Mouse (Mus musculus) adrenal gland, postnatal 36 days (tissue): ENCODE results near the gene Tpcn2. TPM values are rescaled to one million over a fixed set of nuclear protein-coding genes. Genes with fewer than 3 reads are reported as not detected.

Source experiments
- DNase-seq, 2 experiments: peaks; one replicate each; pipeline ENCODE4 v3.0.0; 2021; ENCODE audit warnings: mixed read lengths in 1 of 2
- total RNA-seq, 2 experiments: library from RNA; stranded (reverse); gene quantifications; 2 replicates each; pipeline ENCODE4 v1.2.3; 2021

Gene Tpcn2
- total RNA-seq, 2 experiments from 2014 or later, result 10.2 to 16.1 TPM

DNA sequence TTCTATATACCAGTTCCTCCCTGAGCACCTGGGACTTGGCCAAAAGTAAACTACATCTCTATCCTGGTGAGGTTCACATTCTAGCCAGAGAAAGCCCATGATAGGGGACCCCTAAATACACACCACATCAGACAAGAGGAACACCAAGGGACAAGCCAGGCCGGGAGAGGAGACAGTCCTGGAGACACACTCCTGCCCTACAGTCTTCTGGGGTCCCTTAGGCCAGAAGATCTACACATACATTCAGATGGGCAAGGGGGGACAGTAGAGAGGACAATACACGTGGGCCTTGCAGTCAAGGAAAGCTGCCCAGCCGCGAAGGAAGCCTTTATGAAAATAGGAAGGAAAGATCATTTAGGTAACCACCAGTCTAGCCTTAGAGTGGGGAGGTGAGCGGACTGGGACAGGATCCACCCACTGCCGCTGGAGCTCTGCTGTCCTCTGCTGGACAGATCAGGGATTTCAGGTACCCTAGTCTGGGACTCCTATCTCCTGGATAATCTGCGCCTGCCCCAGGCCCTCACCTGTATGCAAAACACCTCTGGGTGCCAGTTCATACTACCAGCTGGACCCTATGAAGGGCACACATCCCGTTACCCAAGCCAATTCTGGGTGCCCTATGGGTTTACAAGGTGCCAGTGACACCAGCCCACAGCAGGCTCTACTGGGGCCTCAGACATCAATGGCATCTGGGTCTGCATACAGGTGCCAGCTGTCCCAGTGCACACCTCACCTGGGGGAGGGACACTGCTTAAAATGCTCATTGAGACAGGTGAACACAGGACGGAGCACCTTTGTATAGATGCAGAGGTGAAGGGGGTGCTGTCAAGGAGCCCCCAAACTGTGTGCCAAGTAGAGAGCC, 40.7 kb downstream of the Tpcn2 start:
- DNase-seq, result peak; percentile 81 to 88

DNA sequence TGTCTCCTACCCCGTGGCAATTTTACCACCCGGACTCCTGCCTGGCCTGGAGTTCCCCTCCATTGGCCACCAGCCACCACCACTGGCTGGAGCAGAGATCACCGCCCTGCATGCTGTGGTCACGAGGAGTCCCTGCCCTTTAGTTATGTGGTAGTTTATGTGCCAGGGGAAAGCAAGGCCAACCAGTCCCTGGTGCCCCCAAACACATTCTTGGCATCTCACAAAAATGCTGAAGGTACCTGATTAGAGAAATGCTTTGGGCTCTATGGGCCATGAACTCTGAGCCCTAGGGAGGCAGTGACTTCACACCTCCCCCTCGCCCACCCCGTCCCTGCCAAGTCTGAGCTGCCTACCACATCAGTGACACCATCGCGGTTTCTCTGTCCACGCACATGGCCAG, 41.8 kb downstream of the Tpcn2 start:
- no peak for DNase-seq

GRCm38 (mm10) chr7:145240929-145241328, 42.9 kb downstream of the Tpcn2 start:
- DNase-seq, result no peak

GRCm38 (mm10) chr7:145239736-145240505, 43.9 kb downstream of the Tpcn2 start:
- no peak for DNase-seq

DNA sequence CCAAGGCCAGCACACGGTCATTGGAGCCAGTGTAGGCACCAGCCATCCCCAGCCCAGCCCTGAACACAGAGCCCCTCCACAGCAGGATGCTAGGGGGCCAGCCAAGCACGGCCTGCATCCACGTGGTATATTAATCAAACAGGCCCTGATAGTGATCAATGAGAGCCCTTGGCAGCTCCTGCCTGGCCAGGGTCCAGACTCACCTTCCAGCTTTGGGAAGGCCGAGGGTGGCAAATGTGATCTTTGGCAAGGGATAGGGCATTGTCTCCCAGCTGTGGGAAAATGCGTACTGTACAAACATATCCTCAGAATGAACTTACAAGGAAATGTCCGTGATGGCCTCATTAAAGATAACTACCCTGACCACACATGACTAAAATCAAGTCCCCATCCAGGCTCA, 44.7 kb downstream of the Tpcn2 start:
- no peak for DNase-seq

DNA sequence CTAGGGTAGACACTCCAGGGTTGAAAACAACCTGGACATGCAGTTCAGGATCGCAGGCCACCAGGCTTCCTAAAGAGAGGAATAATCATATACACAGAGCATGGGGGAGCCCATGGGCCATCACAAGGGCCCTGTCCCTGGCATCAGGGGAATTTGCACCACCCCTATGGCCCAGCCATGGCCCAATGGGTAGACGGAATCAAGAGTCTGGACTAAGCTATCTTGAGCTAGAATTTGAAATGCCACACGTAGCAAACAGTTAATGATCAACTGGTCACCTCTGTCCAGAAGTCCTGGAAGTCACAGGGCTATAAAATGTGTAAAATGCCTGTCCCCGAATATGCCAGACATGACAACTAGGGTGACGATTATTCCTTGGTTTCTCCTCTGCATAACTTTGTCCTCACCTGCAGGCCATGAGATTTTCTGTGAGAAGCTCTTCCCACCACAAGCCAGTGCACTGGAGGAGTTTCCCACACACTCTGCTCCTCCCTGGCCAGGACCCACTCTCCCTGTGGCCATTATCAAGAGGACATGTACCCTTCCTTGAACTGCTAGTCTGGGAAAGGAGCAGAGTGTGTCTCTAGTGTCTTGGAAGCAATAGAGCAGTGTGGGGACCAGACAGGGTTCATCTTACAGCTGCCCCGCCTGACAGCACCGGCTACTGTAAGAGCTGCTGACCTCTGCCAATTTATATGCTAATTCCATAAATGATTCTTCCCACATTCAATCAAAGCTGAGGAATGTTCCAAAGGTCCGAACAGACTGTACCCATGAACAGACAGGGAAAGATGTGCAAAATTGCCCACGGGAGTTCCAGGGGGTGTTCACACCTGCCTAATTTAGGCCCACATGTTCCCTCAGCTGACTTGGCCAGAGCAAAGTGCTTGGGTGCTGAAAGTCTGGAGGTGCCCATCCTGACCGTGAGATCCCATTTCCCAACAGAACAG, 48.7 kb downstream of the Tpcn2 start:
- no peak for DNase-seq

- peak in 1 of 2 experiments; percentile 45 for DNase-seq
These were observed 52.2 kb downstream of the Tpcn2 start for GRCm38 (mm10) chr7:145231659-145232058.

GRCm38 (mm10) chr7:145226641-145227040, 57.2 kb downstream of the Tpcn2 start:
- no peak for DNase-seq

DNA sequence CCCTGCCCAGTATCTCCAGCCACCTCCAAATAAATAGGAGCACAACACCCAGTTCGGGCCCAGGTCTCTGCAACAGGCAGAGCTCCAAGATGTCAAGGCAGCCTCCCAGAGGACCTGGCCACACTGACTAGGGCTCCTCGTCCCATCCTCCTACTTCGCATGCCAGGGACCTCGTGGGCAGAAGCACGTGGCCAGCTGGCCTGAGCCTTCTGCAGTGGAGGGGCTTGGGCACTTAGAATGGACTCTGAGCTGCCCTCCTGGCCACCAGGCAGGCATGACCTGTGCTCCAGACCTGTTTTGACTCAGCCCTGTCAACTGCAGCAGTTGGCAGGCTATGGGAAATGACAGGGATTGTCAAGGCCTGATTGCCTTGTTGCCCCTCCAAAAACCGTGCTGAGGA, 58.2 kb downstream of the Tpcn2 start:
- no peak for DNase-seq

DNA sequence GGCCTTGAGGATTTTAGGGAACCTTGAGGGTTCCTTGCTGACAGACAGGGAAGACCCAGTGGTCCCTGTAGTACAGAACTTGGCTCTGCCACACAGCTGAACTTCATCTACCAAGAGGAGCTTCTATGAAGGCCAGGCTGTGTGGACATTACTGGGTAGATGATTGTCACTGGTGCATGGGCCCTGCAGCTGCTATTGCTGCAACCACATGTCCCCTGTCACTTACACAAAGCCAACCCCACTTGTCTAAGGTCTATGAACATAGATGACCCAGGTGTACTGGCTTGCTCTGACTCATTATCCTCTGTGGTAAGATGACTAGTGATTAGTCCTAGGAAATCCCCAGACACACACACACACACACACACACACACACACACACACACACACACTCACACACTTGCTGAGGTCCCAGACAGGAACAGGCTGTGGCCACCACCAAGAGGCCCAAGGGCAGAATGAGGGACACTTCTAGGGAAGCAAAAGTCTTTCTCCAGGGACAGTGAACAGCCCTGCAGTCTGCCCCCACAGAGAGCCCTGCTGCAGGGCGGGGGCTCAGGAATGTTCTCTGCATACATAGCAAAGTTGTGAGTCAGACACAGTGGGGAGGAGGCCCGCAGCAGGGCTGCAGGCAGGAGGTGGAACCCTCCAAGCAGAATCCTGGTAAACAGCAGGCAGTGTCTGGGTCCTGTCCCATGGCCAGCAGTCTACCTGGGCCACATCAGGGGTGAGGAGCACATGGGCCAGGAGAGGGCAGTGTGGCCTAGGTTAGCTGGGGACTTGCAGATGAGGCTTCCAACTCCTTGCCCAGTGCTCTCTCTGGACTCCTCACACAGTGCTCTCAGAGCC, 61.7 kb downstream of the Tpcn2 start:
- DNase-seq, result peak; percentile 54 to 59

DNA sequence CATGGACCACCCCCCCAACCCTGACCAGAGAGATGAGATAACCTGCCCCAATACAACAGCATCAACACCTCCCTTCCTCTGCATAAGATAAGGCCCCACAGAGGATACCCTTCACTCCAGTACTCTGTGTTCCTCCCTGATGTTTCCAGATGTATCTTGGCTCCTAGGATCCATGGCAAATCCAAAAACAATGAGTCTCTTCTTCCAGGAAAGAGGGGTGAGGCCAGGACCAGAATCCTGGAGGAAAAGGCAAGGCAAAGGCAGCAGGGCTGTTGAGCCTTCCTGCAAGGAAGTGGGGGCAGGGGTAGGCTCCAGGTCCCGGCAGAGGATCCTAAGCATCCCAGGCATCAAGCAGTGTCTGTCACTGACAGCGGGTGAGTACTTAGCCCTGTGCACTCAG, 62.5 kb downstream of the Tpcn2 start:
- DNase-seq, result no peak

DNA sequence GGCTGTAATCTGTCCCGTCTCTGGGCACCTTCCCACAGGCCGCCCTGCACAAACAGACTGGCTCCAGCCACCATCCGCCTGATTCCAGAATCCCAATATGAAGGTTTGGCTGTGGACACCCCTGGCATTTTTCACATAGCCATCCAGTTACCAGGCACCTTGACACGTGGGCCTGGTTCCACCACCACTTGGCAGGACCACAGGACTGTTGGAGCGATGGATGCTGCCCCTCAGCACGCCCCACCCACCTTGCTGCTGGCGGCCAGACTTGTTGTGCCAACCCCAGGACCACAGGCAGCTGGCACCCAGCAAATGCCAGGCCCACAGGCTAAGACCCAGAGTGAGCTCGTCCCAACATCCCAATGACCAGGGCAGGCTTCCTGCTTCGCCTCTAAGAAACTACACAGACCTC, 64.4 kb downstream of the Tpcn2 start:
- no peak for DNase-seq

- no peak for DNase-seq
These were observed 67.2 kb downstream of the Tpcn2 start for GRCm38 (mm10) chr7:145216591-145216990.

- peak in 1 of 2 experiments; percentile 34 for DNase-seq
These were observed 68.3 kb downstream of the Tpcn2 start for GRCm38 (mm10) chr7:145215476-145215875.

GRCm38 (mm10) chr7:145211680-145212659, 71.8 kb downstream of the Tpcn2 start:
- DNase-seq, result no peak

GRCm38 (mm10) chr7:145210477-145211070, 73.2 kb downstream of the Tpcn2 start:
- no peak for DNase-seq

GRCm38 (mm10) chr7:145208006-145208405, 75.8 kb downstream of the Tpcn2 start, which contains the start of gene 1810010D01Rik:
Gene 1810010D01Rik (minus strand): TSS chr7:145208119.
- DNase-seq, result no peak

- no peak for DNase-seq
These were observed 77.0 kb downstream of the Tpcn2 start for GRCm38 (mm10) chr7:145206801-145207200.

DNA sequence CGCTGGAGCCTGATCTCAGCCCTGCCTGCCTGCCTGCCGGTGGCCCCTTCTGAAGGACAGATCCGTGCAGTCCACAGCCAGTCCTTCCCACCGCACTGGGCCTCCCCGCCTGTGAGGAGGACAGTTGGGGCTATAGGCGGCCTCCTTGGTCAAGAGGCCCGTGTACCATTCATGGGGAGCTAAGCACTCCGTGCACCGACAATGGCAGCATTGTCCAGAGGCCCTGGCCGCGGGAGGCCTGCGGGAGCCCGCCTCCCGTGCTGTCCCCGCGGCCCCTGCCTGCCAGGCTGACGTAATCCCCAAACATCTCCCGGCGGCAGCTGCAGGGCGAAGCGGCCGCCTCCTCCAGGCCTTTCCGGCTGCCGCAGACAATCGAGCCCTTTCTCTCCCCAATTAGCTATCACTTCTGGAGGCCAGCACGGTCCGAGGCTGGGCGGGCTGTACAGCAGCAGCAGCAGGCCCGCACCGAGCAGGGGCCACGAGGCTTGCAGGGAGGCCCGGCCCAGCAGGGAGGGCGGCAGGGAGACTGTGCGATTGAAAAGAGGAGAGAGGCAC, 77.7 kb downstream of the Tpcn2 start:
- peak; percentile 78 to 86 for DNase-seq
